Mouse (Mus musculus) lung, adult 10 weeks (tissue): ENCODE measurements around the gene Mindy1. TPM values are rescaled to one million over a fixed set of nuclear protein-coding genes. Genes with fewer than 3 reads are reported as not detected.

Source experiments
- polyA plus RNA-seq: library from polyadenylated mRNA; stranded (reverse); fragments of 350-450 nt; fragmentation: Illumina TruSeq; extraction: RNeasy Lipid Tissue Mini Kit (QIAGEN cat#74804); gene quantifications from one replicate; pipeline ENCODE4 v1.2.3, GENCODE M21; 2014; ENCODE audit warnings: low read depth, low replicate concordance; ENCODE audit not compliant: insufficient read depth

Mindy1 gene
- polyA plus RNA-seq, result 41.4 TPM

GRCm38 (mm10) chr3:95281216-95282126 is at the start of gene Mindy1, which contains the start of gene Prune1:
Mindy1 (plus strand) TSS chr3:95281345.
Prune1 (minus strand) TSS chr3:95282076.

GRCm38 (mm10) chr3:95241498-95241897 is 39.6 kb upstream of the Mindy1 start, which contains the start of gene Gm128:
Gm128 (minus strand) TSS chr3:95241598.

GRCm38 (mm10) chr3:95250783-95251424 is 30.2 kb upstream of the Mindy1 start, which contains the start of gene Bnipl:
Bnipl (minus strand) TSS chr3:95251193.

GRCm38 (mm10) chr3:95307100-95307499 is 26.0 kb downstream of the Mindy1 start, which contains the start of gene Anxa9:
Anxa9 (minus strand) TSS chr3:95307176.

GRCm38 (mm10) chr3:95314486-95315093 is 33.4 kb downstream of the Mindy1 start, which contains the start of gene Cers2:
Cers2 (plus strand) TSS chr3:95314791.

Other genes with a start within 250 kb of the Mindy1 start
- 120 TPM for gene Psmd4, start 238.7 kb upstream of the Mindy1 start, polyA plus RNA-seq
- 16.0 TPM for gene Pip5k1a, start 174.4 kb upstream of the Mindy1 start, polyA plus RNA-seq
- 33.7 TPM for gene Vps72, start 170.3 kb upstream of the Mindy1 start, polyA plus RNA-seq
- 1.5 TPM for gene Tmod4, start 156.9 kb upstream of the Mindy1 start, polyA plus RNA-seq
- gene Scnm1, start 147.3 kb upstream of the Mindy1 start, polyA plus RNA-seq, result 42.6 TPM
- 8.4 TPM for gene Lysmd1, start 147.3 kb upstream of the Mindy1 start, polyA plus RNA-seq
- 22.1 TPM for gene Tnfaip8l2, start 139.0 kb upstream of the Mindy1 start, polyA plus RNA-seq
- gene Sema6c, start 120.9 kb upstream of the Mindy1 start, polyA plus RNA-seq, result 2.1 TPM
- 6.1 TPM for gene Gabpb2, start 63.4 kb upstream of the Mindy1 start, polyA plus RNA-seq
- 80.1 TPM for gene Cdc42se1, start 52.6 kb upstream of the Mindy1 start, polyA plus RNA-seq
- gene Mllt11, start 49.2 kb upstream of the Mindy1 start, polyA plus RNA-seq, result 5.0 TPM
- gene Gm128, start 39.7 kb upstream of the Mindy1 start, polyA plus RNA-seq, result 0.84 TPM
- gene Bnipl, start 30.2 kb upstream of the Mindy1 start, polyA plus RNA-seq, result 6.7 TPM
- 11.4 TPM for gene Prune1, start 731 bp downstream of the Mindy1 start, polyA plus RNA-seq
- gene Anxa9, start 25.8 kb downstream of the Mindy1 start, polyA plus RNA-seq, result 4.2 TPM
- 149 TPM for gene Cers2, start 33.4 kb downstream of the Mindy1 start, polyA plus RNA-seq
- 9.2 TPM for gene Setdb1, start 75.9 kb downstream of the Mindy1 start, polyA plus RNA-seq
- not detected for gene 4930558C23Rik, start 121.5 kb downstream of the Mindy1 start, polyA plus RNA-seq
- gene Arnt, start 153.0 kb downstream of the Mindy1 start, polyA plus RNA-seq, result 15.8 TPM
- 22.5 TPM for gene Ctsk, start 217.9 kb downstream of the Mindy1 start, polyA plus RNA-seq
- gene Ctss, start 245.4 kb downstream of the Mindy1 start, polyA plus RNA-seq, result 277 TPM